Mouse (Mus musculus) forebrain, postnatal 0 days (tissue): ENCODE measurements around the gene Rnf130. TPM values are rescaled to one million over a fixed set of nuclear protein-coding genes. Genes with fewer than 3 reads are reported as not detected.

ENCODE experiments used
- ATAC-seq: fragments of 200-750 bp; cut with Nextera tagmentation; 2 replicates; pipeline ENCODE4 v1.8.0; 2017; ENCODE audit warnings: mild to moderate bottlenecking, moderate library complexity
- DNase-seq: peaks from one replicate; pipeline ENCODE4 v3.0.0-alpha.2; 2015
- H3K27ac ChIP-seq: fragments of 300-500 bp; sonication (generic); 2 replicates; pipeline ENCODE4 v1.5.1; 2014; ENCODE audit warnings: low read depth, mild to moderate bottlenecking, antibody characterized with exemption, low read length, moderate library complexity, mixed read lengths
- H3K27me3 ChIP-seq: fragments of 300-500 bp; sonication (generic); 2 replicates; pipeline ENCODE4 v1.6.1; 2014; ENCODE audit warnings: mild to moderate bottlenecking, low read length, mixed read lengths; ENCODE audit not compliant: insufficient read depth
- H3K36me3 ChIP-seq: fragments of 300-500 bp; sonication (generic); 2 replicates; pipeline ENCODE4 v1.6.1; 2014; ENCODE audit warnings: mild to moderate bottlenecking, moderate library complexity; ENCODE audit not compliant: insufficient read depth
- H3K4me1 ChIP-seq: fragments of 300-500 bp; sonication (generic); 2 replicates; pipeline ENCODE4 v1.6.1; 2014; ENCODE audit warnings: antibody characterized with exemption; ENCODE audit not compliant: insufficient read depth
- H3K4me2 ChIP-seq: fragments of 300-500 bp; sonication (generic); 2 replicates; pipeline ENCODE4 v1.6.1; 2014; ENCODE audit warnings: low read depth, mild to moderate bottlenecking, moderate library complexity
- H3K4me3 ChIP-seq: fragments of 300-500 bp; sonication (generic); 2 replicates; pipeline ENCODE4 v1.5.1; 2014; ENCODE audit warnings: low read depth, low read length, mixed read lengths
- H3K9ac ChIP-seq: fragments of 300-500 bp; sonication (generic); 2 replicates; pipeline ENCODE4 v1.6.1; 2014; ENCODE audit warnings: mild to moderate bottlenecking
- H3K9me3 ChIP-seq: fragments of 300-500 bp; sonication (generic); 2 replicates; pipeline ENCODE4 v1.6.1; 2016; ENCODE audit warnings: low read length
- CTCF ChIP-seq: sonication (generic); IDR thresholded peaks from 2 replicates; pipeline ENCODE4 v1.5.1; 2016; ENCODE audit warnings: antibody characterized with exemption, control low read depth, low read depth
- WGBS: fragments of 180-500 bp; shearing (Covaris S2); extraction: QIAGEN DNeasy Blood & Tissue Kit; methylation state at CpG from one replicate; pipeline ENCODE4 v1.1.7; 2014; 5-methylcytosine and 5-hydroxymethylcytosine counted together
- polyA plus RNA-seq: library from polyadenylated mRNA; unstranded; fragments of >200 nt; fragmentation: Nextera tagmentation; extraction: Ambion mirVana; gene quantifications from 2 replicates; pipeline ENCODE4 v1.2.1, GENCODE M21; 2015
- total RNA-seq: library from RNA; depleted of rRNA; stranded (reverse); fragments of >200 nt; gene quantifications from 2 replicates; pipeline ENCODE4 v1.2.3, GENCODE M21; 2014

The Rnf130 gene
- total and polyA plus RNA-seq, 2 experiments from 2014 or later: 61.1 to 116 TPM

DNA sequence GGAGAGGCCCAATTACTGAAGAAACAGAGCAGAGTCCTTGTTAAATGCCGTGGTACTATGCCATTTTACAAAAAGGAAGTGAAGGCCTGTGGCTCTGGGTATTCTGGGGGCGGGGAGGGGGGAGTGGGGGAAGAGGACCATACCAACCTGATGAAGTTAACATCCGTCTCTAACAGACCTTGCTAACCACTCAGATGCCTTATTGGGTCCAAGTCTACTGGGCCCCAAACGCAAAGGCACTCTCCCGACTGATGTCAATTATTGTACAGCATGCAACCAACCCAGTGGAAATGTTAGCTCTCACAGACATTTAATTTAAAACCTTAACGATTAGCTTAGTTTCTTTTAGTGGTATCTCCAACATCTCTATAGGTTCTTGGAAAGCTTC, 707 bp upstream of the Rnf130 start:
- H3K4me1 ChIP-seq: peaks cover 25% of the 10 kb centered on the region
- H3K9me3 ChIP-seq: no peaks in the 10 kb centered on the region
- H3K27ac ChIP-seq: peak overlapping the region; percentile 99; the same call in 1 of the 2 replicates
- H3K9ac ChIP-seq: peak overlapping the region; percentile 95
- 48% methylated on average over 6 of the region's 6 CpGs for WGBS
- H3K4me2 ChIP-seq: peak overlapping the region; percentile 68
- H3K4me3 ChIP-seq: peak overlapping the region; percentile 87
- H3K36me3 ChIP-seq: no peaks in the 10 kb centered on the region
- ATAC-seq (peak; percentile 11), DNase-seq (no peak)
- no peak for TF ChIP-seq CTCF
- H3K27me3 ChIP-seq: no peaks in the 10 kb centered on the region

DNA sequence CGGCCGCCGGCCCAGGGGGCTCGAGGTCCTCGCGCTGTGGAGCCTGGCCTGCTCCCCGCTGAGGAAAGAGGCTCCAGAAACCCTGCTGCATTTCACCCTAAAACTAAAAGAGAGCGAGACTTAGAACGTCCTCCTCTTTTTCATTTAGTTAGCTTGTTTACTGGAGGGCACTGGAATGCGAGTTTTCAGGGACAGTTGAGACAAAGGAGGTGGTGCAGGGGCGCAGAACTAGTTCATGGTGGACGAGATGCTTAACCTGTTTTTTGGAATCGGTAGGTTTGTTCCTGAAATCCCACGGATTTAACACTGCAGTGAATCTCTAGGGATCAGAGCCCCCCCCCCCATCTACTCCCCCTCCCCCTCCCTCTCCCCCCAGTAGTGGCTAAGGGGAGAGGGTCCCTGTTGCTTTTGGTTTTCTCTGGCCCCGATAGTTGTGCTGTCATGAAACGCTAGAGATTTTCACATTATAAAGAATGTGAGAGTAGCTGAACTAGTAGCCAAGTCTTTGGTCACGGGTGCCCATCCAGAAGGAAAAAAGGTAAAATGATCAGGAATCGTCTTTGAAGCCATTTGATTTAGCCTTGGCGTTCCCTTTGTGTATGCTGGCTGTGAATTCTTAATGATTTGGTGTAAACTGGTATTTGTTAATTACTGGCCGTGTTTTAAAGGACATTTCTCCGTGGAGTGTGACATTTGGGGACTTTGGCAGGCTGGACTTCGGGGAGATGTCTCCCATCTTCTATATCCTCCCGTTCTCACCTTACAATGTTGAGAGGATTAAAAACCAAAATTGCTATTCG, 775 bp downstream of the Rnf130 start:
- WGBS: under 1% methylated on average over 24 of the region's 24 CpGs
- no peak for TF ChIP-seq CTCF
- H3K27me3 ChIP-seq: no peaks in the 10 kb centered on the region
- ATAC-seq (peak; percentile 7), DNase-seq (peak; percentile 56)
- H3K4me3 ChIP-seq: peak overlapping the region; percentile 87
- peaks cover 29% of the 10 kb centered on the region for H3K4me1 ChIP-seq
- H3K4me2 ChIP-seq: peak overlapping the region; percentile 68
- H3K9ac ChIP-seq: peak overlapping the region; percentile 95
- no peaks in the 10 kb centered on the region for H3K9me3 ChIP-seq
- no peaks in the 10 kb centered on the region for H3K36me3 ChIP-seq
- peak overlapping the region; percentile 99 for H3K27ac ChIP-seq

DNA sequence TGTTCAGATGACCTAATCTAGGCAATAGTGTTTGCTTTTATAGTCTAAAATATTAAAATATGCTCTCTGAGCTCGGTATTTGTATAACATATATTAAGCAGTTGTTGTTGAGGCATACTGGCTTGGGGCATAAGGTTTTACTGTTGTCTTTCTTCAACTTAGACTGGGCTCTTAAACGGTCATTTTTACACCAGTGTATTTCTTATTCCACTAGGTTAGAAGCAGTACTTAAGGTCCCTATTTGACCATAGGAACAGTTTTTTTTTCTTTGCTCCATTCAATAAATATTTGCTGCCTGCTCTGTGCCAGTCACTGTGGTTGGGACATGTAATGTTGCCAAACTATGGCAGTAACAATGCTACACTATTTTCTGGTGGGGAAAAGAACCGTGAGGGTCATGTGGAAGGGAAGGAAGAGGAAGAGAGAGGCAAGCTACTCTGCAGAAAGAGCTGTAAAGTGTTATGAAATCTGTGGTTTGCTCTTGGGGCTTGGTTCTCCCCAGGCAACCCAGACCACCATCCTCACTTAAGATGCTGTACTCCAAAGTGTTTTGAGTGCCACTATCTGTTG, 1.5 kb downstream of the Rnf130 start:
- WGBS: 4% methylated on average over 3 of the region's 3 CpGs
- Histone ChIP-seq H3K4me3 (peak overlapping the region; percentile 87), H3K4me2 (peak overlapping the region; percentile 68), H3K9ac (peak overlapping the region; percentile 95), H3K4me1 (peaks cover 29% of the 10 kb centered on the region), H3K27me3 (no peaks in the 10 kb centered on the region), H3K27ac (0 out of 2 replicates have a peak overlapping the region, but pooled peaks have one; percentile 99), H3K9me3 (no peaks in the 10 kb centered on the region), H3K36me3 (no peaks in the 10 kb centered on the region)
- no peak for DNase-seq
- no peak for ATAC-seq
- TF ChIP-seq CTCF: no peak

GRCm38 (mm10) chr11:50028416-50028815, 3.3 kb downstream of the Rnf130 start:
- Histone ChIP-seq H3K4me3 (no peak overlapping the region), H3K27ac (no peak overlapping the region), H3K9me3 (no peaks in the 10 kb centered on the region), H3K4me2 (peak overlapping the region; percentile 25), H3K4me1 (peaks cover 29% of the 10 kb centered on the region), H3K9ac (no peak overlapping the region), H3K36me3 (no peaks in the 10 kb centered on the region), H3K27me3 (no peaks in the 10 kb centered on the region)
- DNase-seq (no peak), ATAC-seq (no peak)
- TF ChIP-seq CTCF: no peak

- Histone ChIP-seq H3K4me3 (no peak overlapping the region), H3K27me3 (no peaks in the 10 kb centered on the region), H3K4me1 (peaks cover 10% of the 10 kb centered on the region), H3K9ac (no peak overlapping the region), H3K27ac (no peak overlapping the region), H3K4me2 (no peak overlapping the region), H3K36me3 (no peaks in the 10 kb centered on the region), H3K9me3 (no peaks in the 10 kb centered on the region)
- DNase-seq: no peak
- no peak for TF ChIP-seq CTCF
- ATAC-seq: no peak
Measured at GRCm38 (mm10) chr11:50034155-50034554, 9.0 kb downstream of the Rnf130 start.

DNA sequence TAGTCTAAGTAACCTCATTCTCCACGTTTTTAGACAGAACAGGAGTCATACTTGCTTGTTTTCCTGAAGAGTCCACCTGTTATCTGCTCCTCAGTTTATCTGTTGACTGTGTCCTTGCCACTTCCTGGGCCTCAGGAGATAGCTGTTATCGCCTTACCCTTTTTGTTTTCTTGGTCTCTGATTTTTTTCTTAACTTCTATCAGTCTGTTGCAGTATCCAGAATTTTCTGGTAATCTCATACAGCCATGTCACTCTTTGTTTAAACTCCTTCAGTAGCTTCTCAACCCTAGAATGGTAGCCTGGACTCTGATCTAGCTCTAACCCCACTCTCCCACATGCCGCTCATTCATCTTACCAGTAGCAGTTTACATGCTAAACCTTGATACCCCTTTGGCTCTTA, 10.6 kb downstream of the Rnf130 start:
- 85% methylated on average over 3 of the region's 3 CpGs for WGBS
- DNase-seq: no peak
- H3K36me3 ChIP-seq: no peaks in the 10 kb centered on the region
- no peaks in the 10 kb centered on the region for H3K9me3 ChIP-seq
- no peak overlapping the region for H3K9ac ChIP-seq
- TF ChIP-seq CTCF: no peak
- ATAC-seq: no peak
- H3K4me1 ChIP-seq: peaks cover 3% of the 10 kb centered on the region; the same call in 1 of the 2 replicates
- no peaks in the 10 kb centered on the region for H3K27me3 ChIP-seq
- H3K4me3 ChIP-seq: no peak overlapping the region
- no peak overlapping the region for H3K4me2 ChIP-seq
- H3K27ac ChIP-seq: no peak overlapping the region

GRCm38 (mm10) chr11:50036781-50037460, 11.8 kb downstream of the Rnf130 start:
- 60% methylated on average over 4 of the region's 4 CpGs for WGBS
- Histone ChIP-seq H3K9me3 (no peaks in the 10 kb centered on the region), H3K27me3 (no peaks in the 10 kb centered on the region), H3K27ac (no peak overlapping the region), H3K4me2 (no peak overlapping the region), H3K9ac (no peak overlapping the region), H3K36me3 (no peaks in the 10 kb centered on the region), H3K4me3 (no peak overlapping the region), H3K4me1 (0 out of 2 replicates have a peak, but pooled peaks cover 3% of the 10 kb centered on the region)
- DNase-seq (no peak), ATAC-seq (no peak)
- no peak for TF ChIP-seq CTCF
